Mouse (Mus musculus) frontal cortex, postnatal 36 days (tissue): ENCODE data around the gene Slc15a3.

Experiments
- DNase-seq, 2 experiments: peaks; one replicate each; pipeline ENCODE4 v3.0.0; 2022; ENCODE audit warnings: low spot score in 2 of 2

Gene Slc15a3

GRCm38 (mm10) chr19:10839010-10839892 is at the start of gene Slc15a3:
Gene Slc15a3, plus strand, starts transcription at chr19:10839727.
- no peak for DNase-seq

GRCm38 (mm10) chr19:10790323-10790722 is 49.2 kb upstream of the Slc15a3 start:
- DNase-seq: no peak

GRCm38 (mm10) chr19:10793044-10793443 is 46.5 kb upstream of the Slc15a3 start:
- DNase-seq: no peak

DNA sequence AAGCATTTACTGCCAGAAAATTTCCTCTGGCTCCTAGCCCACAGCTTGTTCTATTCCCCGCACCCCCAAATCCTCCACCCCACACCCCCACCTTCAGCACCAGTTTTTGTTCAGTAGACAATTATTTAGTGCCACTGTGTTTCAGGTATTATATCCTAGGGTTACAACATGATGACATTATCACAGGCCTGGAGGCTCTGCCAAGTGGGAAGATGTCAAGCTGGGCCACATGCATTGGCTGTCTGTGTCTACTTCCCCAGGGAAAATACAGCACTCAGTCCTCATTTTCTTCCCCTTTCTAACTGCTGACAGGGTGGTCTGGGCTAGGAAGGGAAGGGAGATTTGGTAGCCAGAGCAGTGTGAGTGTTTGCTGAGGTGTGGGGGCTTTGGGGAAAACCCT is 44.6 kb upstream of the Slc15a3 start:
- no peak for DNase-seq

DNA sequence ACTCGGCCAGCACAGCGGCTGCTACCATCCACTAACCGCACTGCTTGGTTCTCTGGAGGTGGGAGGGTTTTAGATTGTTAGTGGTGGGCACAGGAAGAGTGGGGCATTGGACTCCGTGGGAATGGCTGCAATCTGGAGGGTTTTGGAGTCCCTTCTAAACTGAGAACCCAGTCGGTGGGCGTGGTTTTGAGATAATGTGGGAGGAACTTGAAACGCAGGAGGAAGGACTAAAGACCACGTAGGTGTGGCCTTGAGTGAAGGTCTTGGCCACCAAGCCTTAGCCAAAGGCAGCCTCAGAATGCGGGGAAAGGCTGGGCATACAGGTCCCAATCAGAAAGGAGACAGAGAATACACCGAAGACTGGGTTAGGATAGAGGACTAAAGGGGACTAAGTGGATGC is 41.0 kb upstream of the Slc15a3 start:
- DNase-seq: no peak

- DNase-seq: no peak
Observed at GRCm38 (mm10) chr19:10799155-10799554, 40.4 kb upstream of the Slc15a3 start.

GRCm38 (mm10) chr19:10801070-10801469 is 38.5 kb upstream of the Slc15a3 start:
- peak; percentile 58 to 83 for DNase-seq

DNA sequence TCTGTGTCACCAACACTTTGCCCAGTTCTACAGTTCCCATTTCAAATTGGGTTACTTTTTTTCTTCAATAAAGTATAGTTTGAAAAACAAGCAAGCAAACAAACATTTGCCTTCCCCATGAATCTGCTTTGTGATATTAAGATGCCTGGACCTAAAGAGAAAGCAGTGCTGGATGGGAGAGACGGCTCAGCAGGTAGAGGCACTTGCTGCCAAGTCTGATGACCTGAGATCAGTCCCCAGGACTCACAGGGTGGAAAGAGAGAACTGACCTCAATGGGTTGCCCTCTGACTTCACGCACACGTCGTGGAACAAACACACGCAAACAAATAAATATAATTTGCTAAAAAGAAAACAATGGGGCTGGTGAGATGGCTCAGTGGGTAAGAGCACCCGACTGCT is 37.6 kb upstream of the Slc15a3 start:
- no peak for DNase-seq

- no peak for DNase-seq
Observed at GRCm38 (mm10) chr19:10803751-10804150, 35.8 kb upstream of the Slc15a3 start.

DNA sequence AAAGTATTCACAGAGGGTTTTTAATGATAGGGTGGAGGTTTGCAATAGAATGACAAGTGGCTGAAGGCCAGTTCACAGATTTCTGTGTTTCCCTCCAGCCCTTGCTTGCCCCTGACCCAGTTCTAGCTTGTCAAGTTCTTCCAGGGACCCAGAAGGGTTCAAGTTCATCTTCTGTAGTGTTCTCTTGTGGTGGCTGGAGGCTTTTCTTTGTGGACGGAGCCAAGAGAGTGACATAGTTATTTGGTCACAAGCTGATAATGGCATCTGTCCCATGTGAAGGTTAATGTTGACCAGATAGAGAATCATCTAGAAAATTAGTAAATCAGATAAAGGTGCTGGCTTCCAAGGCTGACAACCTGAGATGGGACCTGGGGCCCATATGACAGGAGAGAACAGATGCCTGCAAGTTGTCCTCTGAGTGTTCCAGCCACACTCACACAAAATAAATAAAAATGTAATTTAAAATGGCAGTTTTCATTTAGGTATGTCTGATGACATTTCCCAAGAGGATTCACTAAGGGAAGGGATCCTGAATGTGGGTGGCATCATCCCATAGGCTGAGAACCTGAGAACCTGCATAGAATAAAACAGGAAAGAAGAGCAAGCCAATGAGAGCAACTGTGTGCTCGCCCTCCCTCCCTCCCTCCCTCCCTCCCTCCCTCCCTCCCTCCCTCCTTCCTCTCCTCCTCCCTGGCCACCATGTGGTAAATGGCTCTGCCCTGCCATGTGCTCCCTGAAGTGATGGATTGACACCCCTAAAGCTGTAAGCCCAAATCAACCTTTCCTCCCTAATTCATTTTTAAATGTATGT is 34.5 kb upstream of the Slc15a3 start:
- DNase-seq: no peak

DNA sequence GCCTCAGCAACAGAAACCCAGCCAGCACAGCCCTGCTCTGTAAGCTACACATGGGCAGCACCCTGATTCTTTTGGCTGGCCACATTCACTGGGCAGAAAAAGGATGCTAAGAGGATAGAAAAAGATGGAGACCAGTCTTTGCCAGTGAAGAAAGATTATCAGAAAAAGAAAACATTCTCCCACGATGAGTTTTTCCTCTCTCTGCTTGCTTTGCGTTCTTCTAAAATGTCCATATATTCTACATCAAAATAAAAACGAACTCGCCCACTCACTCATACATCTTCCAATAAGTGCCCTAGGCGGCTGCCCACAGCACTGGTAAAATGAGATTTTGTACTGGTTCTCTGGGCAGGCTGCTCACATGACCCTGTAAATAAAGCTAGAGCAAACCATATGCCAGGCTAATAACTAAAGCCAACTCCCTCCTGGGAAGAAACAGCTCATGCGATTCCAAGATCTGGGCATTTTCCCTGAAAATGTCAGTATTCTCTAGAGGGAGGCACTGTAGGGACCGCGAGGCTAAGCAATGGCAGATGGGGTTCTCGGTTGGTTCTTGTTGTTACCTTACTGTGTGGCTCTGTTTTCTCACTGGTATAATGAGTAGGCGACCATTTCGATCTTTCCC is 33.8 kb upstream of the Slc15a3 start:
- no peak for DNase-seq

- DNase-seq: no peak
Observed at GRCm38 (mm10) chr19:10808524-10809233, 30.8 kb upstream of the Slc15a3 start.

DNA sequence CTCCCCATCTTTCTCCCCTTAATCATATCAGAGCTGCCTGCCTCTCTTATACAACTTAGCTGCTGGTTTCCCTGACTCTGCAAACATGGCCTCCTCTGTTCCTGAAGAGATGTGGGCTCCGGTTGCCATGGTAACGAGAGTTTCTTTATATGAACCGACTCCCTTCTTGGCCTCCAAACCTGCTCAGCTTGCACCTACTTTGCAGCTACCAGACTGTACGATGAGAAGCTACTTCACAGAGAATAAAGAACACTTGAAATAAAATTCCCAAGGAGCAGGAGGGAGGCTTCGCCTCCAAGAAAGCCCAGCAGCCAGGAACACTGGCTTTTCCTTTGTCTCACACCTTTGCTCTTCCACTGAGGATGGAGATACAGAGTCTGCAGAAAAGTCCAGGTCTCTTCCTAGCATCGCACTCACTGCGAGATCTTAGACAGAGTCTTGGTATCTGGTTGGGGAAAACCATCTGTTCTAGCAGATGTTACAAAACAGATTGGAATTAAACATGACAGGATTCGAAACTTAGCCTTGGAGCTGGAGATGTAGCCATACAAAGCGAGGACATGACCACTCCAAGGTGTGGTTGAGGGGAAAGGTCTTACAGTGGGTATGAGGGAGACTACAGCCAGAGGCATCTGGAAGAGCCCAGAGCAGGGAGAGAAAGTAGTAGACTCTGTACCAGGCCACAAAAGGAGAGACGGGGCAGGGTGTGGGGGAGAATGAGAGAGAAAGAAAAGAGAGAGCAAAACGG is 29.9 kb upstream of the Slc15a3 start:
- peak; percentile 67 to 87 for DNase-seq

GRCm38 (mm10) chr19:10810176-10810492 is 29.4 kb upstream of the Slc15a3 start:
- DNase-seq: no peak

DNA sequence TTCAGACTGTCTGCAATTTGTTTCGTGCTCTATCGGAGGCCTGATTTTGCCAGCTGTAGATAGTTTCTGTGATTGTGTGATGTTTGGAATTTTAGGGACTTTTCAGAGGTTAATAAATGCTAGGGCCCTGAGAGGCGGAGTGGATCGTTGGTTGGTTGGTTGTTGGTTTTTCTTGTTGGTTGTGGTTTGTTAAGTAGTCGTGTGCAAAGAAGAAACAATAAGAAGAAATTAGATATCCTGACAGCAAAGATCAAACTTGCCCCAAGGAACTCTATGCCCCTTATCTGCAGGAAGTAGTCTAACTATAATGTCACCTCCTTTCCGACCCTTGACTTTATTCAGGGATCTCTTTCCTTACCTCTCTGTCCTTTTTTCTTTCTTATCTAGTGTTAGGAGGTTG is 28.1 kb upstream of the Slc15a3 start:
- DNase-seq: no peak

DNA sequence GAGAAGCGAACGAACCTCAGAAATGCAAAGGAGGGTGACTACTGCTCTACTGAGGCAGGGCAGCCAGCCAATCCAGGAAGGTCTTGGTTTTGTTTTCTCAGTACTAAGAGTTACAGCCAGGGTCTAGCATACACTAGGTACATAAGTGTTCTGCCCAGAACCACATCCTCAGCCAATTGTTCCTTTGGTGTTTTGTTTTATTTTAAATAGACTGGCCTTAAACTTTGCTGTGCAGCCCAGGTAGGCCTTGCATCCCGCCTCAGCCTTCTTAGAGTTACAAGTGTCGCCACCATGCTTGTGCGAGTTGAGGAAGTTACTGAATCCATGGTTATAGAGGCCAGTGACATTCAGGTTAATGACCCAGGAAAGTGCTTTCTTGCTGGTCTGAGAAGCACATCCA is 26.5 kb upstream of the Slc15a3 start:
- DNase-seq: no peak

DNA sequence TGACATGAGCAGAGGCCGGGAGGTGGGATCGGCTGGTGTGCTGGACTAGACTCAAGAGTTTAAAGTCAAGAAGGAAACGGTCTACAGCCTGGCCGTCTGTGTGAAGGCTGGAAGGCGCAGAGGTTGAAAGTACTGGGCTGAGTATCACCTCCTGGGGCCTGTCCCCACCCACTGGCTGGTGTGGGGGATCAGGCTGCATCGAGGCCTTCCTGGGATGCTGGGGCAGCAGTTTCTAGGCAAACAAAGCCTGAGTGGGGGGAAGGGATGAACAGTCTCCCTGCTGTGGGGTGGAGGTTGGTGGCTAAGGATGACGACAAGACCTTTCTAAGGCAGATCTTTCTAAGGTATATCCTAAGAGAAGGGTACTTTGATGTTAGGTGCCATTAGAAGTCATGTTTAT is 25.6 kb upstream of the Slc15a3 start:
- DNase-seq: no peak

DNA sequence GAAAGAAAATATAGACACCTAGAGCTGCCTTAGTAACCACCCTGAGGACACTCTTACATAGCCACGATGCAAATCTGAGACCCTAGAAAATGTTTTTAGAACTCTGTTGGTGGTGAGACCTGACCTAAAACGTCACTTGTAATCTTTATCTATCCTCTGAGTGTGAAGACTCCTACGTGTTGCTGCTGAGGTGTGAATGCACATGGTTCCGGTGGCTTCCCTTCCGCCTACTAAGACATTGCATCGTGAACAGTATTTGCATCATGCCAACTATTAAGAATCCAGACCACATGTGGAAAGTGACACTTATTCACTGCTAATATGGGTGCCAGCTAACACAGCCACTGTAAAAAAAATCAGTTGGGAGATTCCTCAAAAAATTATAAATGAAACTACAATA is 23.7 kb upstream of the Slc15a3 start:
- no peak for DNase-seq

- DNase-seq: no peak
Observed at GRCm38 (mm10) chr19:10816462-10816861, 23.1 kb upstream of the Slc15a3 start.

GRCm38 (mm10) chr19:10818217-10818946 is 21.1 kb upstream of the Slc15a3 start:
- no peak for DNase-seq

DNA sequence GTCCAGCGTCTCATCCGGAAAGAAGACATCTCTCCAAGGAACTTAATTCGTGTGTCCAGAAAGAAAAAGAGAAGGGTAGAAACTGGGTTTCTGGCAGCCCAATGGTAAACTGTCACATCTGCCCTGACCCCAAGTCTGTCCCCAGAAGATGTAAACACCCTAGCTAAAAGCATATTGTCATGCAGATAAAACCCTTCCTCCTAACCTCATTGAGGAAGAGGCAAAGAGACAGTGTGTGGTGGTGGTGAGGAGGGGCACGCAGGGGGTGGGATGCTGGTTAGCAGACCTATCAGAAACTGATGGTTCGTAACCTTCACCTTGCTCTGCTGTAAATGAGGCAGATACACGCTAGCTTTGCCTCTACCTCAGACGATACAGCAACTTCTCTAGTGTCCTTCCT is 18.2 kb upstream of the Slc15a3 start:
- DNase-seq: no peak
